Mouse (Mus musculus) stomach, postnatal 0 days (tissue): Measurements from ENCODE around the gene Prdx5.

Source experiments
- CTCF ChIP-seq: IDR thresholded peaks from 2 replicates; pipeline ENCODE4 v1.5.1; 2016; ENCODE audit warnings: antibody characterized with exemption, low read depth, mild to moderate bottlenecking, moderate library complexity
- EP300 ChIP-seq: optimal IDR thresholded peaks from 2 replicates; pipeline ENCODE3; 2016; ENCODE audit warnings: antibody characterized with exemption

DNA sequence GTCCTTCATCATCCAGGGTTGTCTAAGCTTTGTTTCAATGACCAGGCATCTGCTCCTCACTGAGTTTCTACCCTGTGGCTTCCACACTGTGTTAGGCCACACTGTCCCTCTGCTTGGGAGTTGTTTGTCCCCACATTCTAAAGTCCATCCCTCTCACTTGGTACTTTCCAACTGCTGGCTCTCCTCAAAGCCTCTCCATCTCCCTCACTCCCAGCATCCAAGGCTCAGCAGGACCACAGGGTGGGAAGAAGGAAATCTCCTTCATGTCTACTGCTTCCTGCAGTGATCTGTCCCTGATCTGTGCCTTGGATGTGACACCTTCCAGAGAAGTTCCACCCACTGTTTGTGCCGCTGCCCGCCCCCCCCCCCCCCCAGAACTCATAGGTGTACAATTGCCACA is 21.1 kb upstream of the Prdx5 start:
- TF ChIP-seq CTCF (no peak), EP300 (no peak)
